Mouse (Mus musculus) T-helper 1 cell (primary cell): ENCODE measurements at regions not wholly inside any gene's neighbourhood (a gene's known extent, or its start where the extent isn't known, plus 50 kb on each side); places are given as distances from the start of the nearest gene placed in this dataset.

Experiments used
- in situ Hi-C: fragments of 300-600 bp; cut with MboI, MseI; formaldehyde crosslinking; loops from one replicate; pipeline ENCODE4 v1.15.1; 2025; ENCODE audit warnings: high pct_unique_total_duplicates

DNA sequence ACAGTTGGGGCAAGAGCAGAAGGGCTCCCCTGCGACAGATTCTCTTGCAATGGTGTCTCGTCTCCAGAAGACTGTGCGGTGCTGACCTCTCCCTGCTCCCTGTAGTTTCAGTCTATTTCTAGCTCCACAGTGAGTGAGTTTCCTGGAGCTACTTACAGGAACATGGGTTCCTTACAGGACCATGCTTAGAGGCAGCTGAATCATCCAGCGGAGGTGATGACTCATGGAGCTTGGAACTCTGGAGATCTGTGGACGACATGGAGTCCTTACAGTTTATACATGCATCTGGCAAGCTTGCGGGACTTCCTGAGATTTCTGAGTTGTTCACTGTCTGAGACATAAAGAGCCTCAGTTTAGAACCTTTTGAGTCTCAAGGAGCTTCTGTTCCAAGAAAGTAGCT lies 50.0 kb upstream of the Nt5e start:
- in situ Hi-C loops, result no loop called here
